Mouse (Mus musculus): ENCODE results near the gene Cd200r2.
"Not testable (repeated sequence)": the region's sequence is repeated elsewhere in the genome, so short reads cannot be mapped to it uniquely, and the experiment has no call there.

The Cd200r2 gene

GRCm38 (mm10) chr16:44866797-44867196 lies at the start of gene Cd200r2:
Gene Cd200r2, plus strand, starts transcription at chr16:44867097.
- no peak for DNase-seq (ENCODE audit: low read depth, low spot score)

- DNase-seq (ENCODE audit: low read depth, low spot score): no peak
These were observed 48.9 kb upstream of the Cd200r2 start for GRCm38 (mm10) chr16:44818010-44818409.

DNA sequence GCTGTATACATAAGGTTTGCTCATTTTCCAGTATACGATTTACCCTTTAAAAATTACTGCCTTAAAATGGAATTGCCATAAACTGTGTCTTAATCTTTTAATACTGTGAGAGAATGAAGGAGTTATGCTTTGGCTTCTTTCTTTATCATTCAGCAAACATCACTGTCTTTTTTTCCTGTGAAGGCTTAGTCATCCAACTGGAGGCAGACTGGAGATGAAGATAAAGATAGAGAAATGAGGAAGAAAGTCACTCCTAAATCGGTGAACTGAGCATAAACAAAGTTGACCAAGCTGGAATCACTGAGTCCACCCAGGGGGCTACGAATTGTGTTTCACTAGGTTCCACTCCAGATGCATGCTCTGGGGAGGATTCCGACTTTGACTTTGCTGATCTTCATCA lies 46.4 kb upstream of the Cd200r2 start:
- DNase-seq (ENCODE audit: low read depth, low spot score): no peak

DNA sequence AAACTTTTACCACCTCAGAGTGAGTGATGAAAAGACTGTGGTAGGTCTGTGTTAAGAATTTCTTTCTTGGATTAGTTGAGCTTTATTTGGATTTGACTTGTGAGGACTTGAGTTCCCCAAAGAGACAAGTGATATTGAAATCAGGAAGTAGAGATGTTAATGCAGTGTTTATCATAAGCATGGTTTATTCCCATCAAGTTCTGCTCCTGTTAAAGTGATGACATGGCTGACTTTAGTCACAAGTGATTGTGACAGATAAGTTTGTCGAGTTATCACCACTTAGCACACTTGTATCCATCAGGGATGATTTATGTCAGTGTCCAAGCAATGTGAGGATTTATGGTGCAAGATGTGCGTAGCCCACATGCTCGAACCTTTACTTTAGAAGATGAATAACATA lies 34.6 kb upstream of the Cd200r2 start:
- no peak for DNase-seq (ENCODE audit: low read depth, low spot score)

GRCm38 (mm10) chr16:44833189-44833588 lies 33.7 kb upstream of the Cd200r2 start:
- not testable (repeated sequence) for DNase-seq (ENCODE audit: low read depth, low spot score)

GRCm38 (mm10) chr16:44875178-44875577 lies 8.3 kb downstream of the Cd200r2 start:
- no peak for DNase-seq (ENCODE audit: low read depth, low spot score)

DNA sequence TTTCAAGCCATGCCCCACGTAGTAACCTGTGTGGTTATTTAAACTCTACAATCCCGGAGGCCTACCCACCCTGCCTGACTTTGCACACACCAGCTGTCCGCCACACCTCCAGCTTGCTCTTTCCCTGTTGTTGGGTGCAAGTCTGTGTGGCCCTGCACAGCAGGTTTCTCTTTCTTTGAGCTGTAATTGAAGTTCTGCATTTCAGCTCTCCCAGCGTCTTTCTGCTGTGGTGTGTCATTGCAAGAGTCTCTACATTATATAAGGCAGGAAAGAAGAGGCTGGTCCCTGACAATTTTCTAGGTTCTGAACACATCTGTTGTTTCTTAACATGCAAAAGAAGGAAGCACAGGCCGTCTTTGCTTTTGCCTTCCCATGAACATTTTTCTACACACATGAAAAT lies 9.7 kb downstream of the Cd200r2 start:
- no peak for DNase-seq (ENCODE audit: low read depth, low spot score)

DNA sequence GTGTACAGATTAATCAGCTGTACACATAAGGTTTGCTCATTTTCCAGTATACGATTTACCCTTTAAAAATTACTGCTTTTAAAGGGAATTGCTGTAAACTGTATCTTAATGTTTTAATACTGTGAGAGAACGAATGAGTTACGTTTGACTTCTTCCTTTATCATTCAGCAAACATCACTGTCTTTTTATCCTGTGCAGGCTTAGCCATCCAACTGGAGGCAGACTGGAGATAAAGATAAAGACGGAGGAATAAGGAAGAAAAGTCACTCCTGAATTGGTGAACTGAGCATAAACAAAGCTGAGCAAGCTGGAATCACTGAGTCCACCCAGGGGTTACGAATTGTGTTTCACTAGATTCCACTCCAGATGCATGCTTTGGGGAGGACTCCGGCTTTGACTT lies 10.7 kb downstream of the Cd200r2 start:
- no peak for DNase-seq (ENCODE audit: low read depth, low spot score)

DNA sequence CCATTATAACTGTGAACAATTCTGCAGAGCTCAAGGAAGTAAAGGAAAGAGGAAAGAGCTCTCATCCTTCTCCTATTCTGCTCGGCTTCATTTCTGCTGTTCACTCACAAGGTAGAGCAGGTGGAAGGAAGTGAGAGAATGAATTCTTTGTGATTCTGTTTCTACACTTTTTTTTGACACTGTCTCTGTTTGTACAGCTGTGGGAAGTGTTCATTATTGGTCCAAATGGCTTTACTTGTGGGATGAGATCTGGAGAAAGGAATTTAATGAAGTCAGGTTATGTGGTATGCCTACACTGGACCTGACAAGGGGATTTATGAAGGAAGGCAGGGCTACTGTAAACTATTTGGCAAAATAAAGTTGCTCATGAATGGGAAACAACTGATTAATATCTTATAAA lies 23.9 kb downstream of the Cd200r2 start:
- DNase-seq (ENCODE audit: low read depth, low spot score): no peak

DNA sequence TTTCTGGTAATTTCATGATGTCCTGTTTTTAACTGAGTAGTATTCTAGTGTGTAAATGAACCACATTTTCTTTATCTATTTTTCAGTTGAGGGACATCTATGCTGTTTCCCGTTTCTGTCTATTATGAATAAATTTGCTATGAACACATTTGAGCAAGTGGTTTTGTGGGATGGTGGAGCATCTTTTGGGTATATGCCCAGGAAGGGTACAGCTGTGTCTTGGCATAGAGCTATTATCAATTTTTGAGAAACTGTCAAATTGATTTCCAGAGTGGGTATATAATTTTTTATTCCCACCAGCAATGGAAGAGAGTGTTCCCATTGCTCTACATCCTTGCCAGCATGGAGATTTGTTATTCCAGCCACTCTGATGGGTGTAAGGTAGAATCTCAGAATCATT lies 65.1 kb downstream of the Cd200r2 start:
- no peak for DNase-seq (ENCODE audit: low read depth, low spot score)

DNA sequence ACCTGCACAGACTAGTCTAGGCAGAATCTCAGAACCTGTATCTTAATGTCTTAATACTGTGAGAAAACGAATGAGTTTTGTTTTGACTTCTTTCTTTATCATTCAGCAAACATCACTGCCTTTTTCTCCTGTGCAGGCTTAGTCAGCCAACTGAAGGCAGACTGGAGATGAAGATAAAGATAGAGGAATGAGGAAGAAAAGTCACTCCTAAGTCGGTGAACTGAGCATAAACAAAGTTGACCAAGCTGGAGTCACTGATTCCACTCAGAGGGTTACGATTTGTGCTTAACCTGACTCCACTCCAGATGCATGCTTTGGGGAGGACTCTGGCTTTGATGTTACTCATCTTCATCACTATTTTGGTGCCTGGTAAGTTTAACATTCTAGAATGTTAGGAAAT lies 76.6 kb downstream of the Cd200r2 start, which contains the start of gene Cd200r3:
Gene Cd200r3 (plus strand): TSS at position 211 of the 400 bp plus-strand sequence.
- DNase-seq (ENCODE audit: low read depth, low spot score): no peak

GRCm38 (mm10) chr16:44951360-44952114 lies 84.6 kb downstream of the Cd200r2 start:
- no peak for DNase-seq (ENCODE audit: low read depth, low spot score)

GRCm38 (mm10) chr16:44962296-44962695 lies 95.4 kb downstream of the Cd200r2 start:
- DNase-seq (ENCODE audit: low read depth, low spot score): no peak

DNA sequence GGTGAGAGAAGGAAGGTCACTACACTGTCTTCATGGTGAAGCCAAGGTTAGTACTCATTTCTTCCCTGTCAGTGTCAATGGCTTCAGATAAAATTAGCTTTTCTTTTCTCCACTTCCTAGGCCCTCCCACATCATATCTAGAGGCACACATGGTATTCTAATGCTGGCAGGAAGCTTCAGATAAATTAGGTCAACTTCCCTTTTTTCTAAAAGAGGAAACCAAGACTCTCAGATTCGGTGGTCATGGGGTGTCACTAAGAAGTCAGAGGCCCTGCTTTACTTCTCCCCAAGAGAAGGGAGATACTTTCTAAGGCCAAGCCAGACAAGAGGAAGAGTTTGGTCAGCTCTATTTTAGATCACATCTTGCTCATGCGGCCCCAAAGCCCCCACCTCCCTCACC lies 95.9 kb downstream of the Cd200r2 start:
- no peak for DNase-seq (ENCODE audit: low read depth, low spot score)

GRCm38 (mm10) chr16:44964526-44965374 lies 97.9 kb downstream of the Cd200r2 start:
- no peak for DNase-seq (ENCODE audit: low read depth, low spot score)

DNA sequence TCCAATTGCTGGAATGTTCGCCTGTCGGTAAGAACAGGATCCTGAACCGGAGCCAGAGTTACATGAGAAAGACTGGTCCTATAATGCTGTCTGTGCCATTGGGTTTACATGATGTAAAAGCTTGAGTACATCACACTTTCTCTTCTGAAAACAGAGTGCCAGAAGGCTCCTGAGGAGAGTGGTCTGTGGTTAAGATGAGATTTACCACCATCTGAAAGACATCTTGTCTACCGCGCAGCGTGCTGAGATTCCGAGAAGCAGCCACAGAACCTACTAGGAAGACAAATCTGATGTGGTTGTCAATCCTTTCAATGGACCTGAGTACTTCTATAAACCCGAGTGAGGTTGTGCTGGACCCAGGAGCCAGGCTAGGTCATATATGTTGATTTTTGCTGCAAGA lies 98.5 kb downstream of the Cd200r2 start:
- no peak for DNase-seq (ENCODE audit: low read depth, low spot score)

All from R1 (cell line).